Mouse (Mus musculus) heart, postnatal 0 days (tissue): ENCODE results near the gene Lpp.

ENCODE experiments used
- CTCF ChIP-seq: IDR thresholded peaks from 2 replicates; pipeline ENCODE4 v1.5.1; 2016; ENCODE audit warnings: antibody characterized with exemption, control low read depth, low read depth
- EP300 ChIP-seq: IDR thresholded peaks from 2 replicates; pipeline ENCODE4 v1.6.1; 2016; ENCODE audit warnings: antibody characterized with exemption, low read depth

- no peak for TF ChIP-seq EP300
- TF ChIP-seq CTCF = no peak
Observed at GRCm38 (mm10) chr16:24780545-24780944, 387.2 kb downstream of the Lpp start.
